Mouse (Mus musculus) brain, adult 2 months (tissue): ENCODE measurements at regions not wholly inside any gene's neighbourhood (a gene's known extent, or its start where the extent isn't known, plus 50 kb on each side); places are given as distances from the start of the nearest gene placed in this dataset.
"Not testable (repeated sequence)": the region's sequence is repeated elsewhere in the genome, so short reads cannot be mapped to it uniquely, and the experiment has no call there.

Experiments used
- DNase-seq: peaks from one replicate; pipeline ENCODE4 v3.0.0; 2011; ENCODE audit warnings: low read depth, low spot score

DNA sequence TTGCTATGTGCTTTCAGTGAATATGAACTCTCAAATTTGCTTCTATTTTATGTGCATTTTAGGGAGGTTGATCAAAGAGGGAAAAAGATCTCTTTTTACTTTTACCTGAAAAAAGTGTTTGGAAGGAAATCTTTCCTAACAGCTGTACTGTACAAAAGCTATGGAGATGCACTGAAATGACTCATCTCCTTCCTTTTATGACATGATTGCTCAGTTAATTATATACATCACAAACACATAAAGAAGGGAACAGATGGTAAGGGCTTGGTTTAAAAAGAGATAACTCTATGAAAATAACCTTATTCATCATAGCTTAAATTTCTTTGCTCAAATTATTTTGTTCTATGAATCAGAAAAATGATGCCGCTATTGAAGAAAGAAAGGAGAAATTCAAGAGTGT is 88.7 kb upstream of the Cylc2 start:
- peak; percentile 54 for DNase-seq

GRCm38 (mm10) chr4:51131846-51132245 is 84.6 kb upstream of the Cylc2 start:
- DNase-seq: not testable (repeated sequence)

- no peak for DNase-seq
These were observed 63.5 kb upstream of the Cylc2 start for GRCm38 (mm10) chr4:51152973-51153372.

- peak; percentile 19 for DNase-seq
These were observed 62.9 kb upstream of the Cylc2 start for GRCm38 (mm10) chr4:51153539-51153938.
